Mouse (Mus musculus) midbrain, embryonic 15.5 days (tissue): ENCODE measurements around the gene Fgf23. TPM values are rescaled to one million over a fixed set of nuclear protein-coding genes. Genes with fewer than 3 reads are reported as not detected.

Source experiments
- ATAC-seq: fragments of 200-750 bp; cut with Nextera tagmentation; replicated peaks from 2 replicates; pipeline ENCODE4 v1.8.0; 2017; ENCODE audit warnings: moderate TSS enrichment
- H3K27ac ChIP-seq: fragments of 300-500 bp; sonication (generic); 2 replicates; pipeline ENCODE4 v1.5.1; 2015; ENCODE audit warnings: mild to moderate bottlenecking, inconsistent platforms
- H3K27me3 ChIP-seq: fragments of 300-500 bp; sonication (generic); replicated peaks from 2 replicates; pipeline ENCODE4 v1.6.1; 2015; ENCODE audit warnings: inconsistent platforms
- H3K36me3 ChIP-seq: fragments of 300-500 bp; sonication (generic); replicated peaks from 2 replicates; pipeline ENCODE4 v1.6.1; 2015; ENCODE audit warnings: inconsistent platforms
- H3K4me1 ChIP-seq: fragments of 300-500 bp; sonication (generic); 2 replicates; pipeline ENCODE4 v1.6.1; 2015; ENCODE audit warnings: inconsistent platforms
- H3K4me2 ChIP-seq: fragments of 300-500 bp; sonication (generic); 2 replicates; pipeline ENCODE4 v1.6.1; 2015; ENCODE audit warnings: inconsistent platforms, mild to moderate bottlenecking, moderate library complexity
- H3K4me3 ChIP-seq: fragments of 300-500 bp; sonication (generic); 2 replicates; pipeline ENCODE4 v1.5.1; 2015; ENCODE audit warnings: mild to moderate bottlenecking, inconsistent platforms
- H3K9ac ChIP-seq: fragments of 300-500 bp; sonication (generic); 2 replicates; pipeline ENCODE4 v1.6.1; 2015; ENCODE audit warnings: mild to moderate bottlenecking, inconsistent platforms
- H3K9me3 ChIP-seq: fragments of 300-500 bp; sonication (generic); 2 replicates; pipeline ENCODE4 v1.6.1; 2016; ENCODE audit warnings: inconsistent platforms
- WGBS: fragments of 180-500 bp; shearing (Covaris S2); methylation state at CpG from one replicate; pipeline ENCODE4 v1.1.7; 2015; ENCODE audit warnings: mixed read lengths; 5-methylcytosine and 5-hydroxymethylcytosine counted together
- polyA plus RNA-seq: library from polyadenylated mRNA; unstranded; fragments of >200 nt; fragmentation: Nextera tagmentation; extraction: Ambion mirVana; gene quantifications from 2 replicates; pipeline ENCODE4 v1.2.1, GENCODE M21; 2015

Fgf23 gene
- polyA plus RNA-seq, 1 experiment from 2014 or later = 0.27 TPM

DNA sequence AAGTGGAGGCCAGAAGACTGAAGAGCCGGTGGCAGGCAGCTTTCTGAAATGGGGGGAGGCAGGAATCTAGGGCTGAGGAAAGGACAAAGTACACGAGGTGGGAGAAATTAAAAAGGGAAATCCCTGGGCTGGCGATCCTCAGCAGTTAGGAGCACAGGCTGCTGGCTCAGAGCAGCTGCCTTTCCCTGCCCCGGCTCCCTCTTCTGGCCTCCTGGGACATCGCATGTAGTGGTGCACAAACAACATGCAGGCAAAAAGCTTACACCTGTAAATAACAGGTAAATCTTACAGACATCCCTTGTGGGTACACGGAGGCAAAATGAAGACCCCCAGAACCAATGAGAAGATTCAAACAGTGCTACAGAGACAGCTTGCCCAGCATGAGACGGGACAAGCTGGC is 21.9 kb downstream of the Fgf23 start:
- no peak overlapping the region for H3K4me3 ChIP-seq
- no peak overlapping the region for H3K27ac ChIP-seq
- H3K36me3 ChIP-seq = peaks cover 3% of the 10 kb centered on the region; the same call in 1 of the 2 replicates
- no peak for ATAC-seq
- H3K4me2 ChIP-seq = no peak overlapping the region
- H3K27me3 ChIP-seq = no peaks in the 10 kb centered on the region
- WGBS = 55% methylated on average over 7 of the region's 7 CpGs
- no peak overlapping the region for H3K9ac ChIP-seq
- H3K4me1 ChIP-seq = no peaks in the 10 kb centered on the region
- H3K9me3 ChIP-seq = no peaks in the 10 kb centered on the region

DNA sequence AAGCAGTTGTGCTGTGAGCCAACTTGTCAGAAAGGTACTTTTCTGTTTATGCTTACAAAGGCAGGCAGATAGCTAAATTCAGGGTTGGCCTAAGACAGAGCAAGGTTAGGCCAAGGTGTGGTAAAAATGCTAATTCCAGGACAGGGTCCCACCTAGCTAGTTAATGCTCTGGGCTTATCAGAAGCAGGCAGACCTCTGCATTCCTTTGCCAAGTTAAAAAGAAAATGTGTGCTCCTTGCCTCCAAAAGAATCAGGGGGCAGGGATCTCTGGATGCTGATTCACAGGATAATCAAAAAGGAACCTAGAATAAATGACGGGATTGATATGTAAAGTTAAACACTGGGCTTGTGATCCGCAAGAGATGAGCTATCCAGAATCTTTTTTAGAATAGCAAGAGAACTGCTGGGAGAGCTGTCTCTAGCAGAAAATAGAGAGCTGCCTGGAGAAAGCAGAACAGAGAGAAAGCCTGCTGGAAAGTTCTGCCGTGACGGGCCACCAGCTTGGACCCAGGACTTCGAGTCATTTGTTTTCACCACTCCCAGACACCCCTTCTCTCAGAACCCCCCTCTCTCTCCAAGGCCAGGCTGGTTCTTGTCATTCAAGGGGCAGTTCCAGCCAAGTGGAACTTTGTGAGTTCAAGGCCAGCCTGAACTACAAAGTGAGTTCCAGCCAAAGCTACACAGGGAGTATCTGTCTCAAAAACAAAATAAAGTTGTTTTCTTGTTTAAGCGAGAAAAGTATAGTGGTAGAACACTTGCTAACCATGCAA is 31.0 kb downstream of the Fgf23 start:
- Histone ChIP-seq H3K27me3 (no peaks in the 10 kb centered on the region), H3K4me2 (no peak overlapping the region), H3K36me3 (peaks cover 11% of the 10 kb centered on the region; the same call in 1 of the 2 replicates), H3K4me3 (no peak overlapping the region), H3K4me1 (peaks cover 13% of the 10 kb centered on the region), H3K9ac (no peak overlapping the region), H3K9me3 (no peaks in the 10 kb centered on the region), H3K27ac (no peak overlapping the region)
- WGBS = 95% methylated on average over 6 of the region's 6 CpGs
- no peak for ATAC-seq

DNA sequence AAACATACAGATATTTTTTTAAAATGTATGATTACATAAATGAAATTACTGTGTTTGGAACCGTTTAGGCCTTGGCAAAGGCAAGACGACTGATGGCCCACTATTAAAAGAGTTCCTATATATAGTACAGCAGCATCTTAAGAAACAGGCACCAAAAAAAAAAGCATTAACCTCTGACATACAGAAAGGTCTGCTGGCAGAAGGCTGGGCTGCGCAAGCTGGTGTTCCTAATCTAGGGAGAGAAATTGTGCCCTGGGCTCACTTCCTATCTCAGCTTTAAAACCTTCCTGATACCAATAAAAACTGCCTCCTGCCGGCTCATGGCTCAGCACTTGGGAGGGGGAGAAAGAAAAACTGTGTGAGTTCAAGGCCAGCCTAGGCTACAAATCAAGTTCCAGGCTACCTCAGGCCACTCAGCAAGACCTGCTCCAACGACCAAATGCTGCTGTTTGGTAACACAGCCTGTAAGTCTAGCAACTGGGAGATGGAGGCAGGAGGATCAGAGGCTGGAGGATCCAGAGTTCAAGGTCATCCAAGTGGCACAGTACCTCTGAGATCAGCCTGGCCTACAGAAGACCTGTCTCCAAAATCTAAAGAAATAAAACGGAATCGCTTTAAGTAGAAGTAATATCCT is 31.8 kb downstream of the Fgf23 start:
- no peak overlapping the region for H3K4me3 ChIP-seq
- H3K4me2 ChIP-seq = no peak overlapping the region
- H3K4me1 ChIP-seq = peaks cover 15% of the 10 kb centered on the region
- no peak overlapping the region for H3K9ac ChIP-seq
- H3K27me3 ChIP-seq = no peaks in the 10 kb centered on the region
- 92% methylated on average over 7 of the region's 7 CpGs for WGBS
- no peak for ATAC-seq
- no peak overlapping the region for H3K27ac ChIP-seq
- peaks cover 11% of the 10 kb centered on the region; the same call in 1 of the 2 replicates for H3K36me3 ChIP-seq
- H3K9me3 ChIP-seq = no peaks in the 10 kb centered on the region

DNA sequence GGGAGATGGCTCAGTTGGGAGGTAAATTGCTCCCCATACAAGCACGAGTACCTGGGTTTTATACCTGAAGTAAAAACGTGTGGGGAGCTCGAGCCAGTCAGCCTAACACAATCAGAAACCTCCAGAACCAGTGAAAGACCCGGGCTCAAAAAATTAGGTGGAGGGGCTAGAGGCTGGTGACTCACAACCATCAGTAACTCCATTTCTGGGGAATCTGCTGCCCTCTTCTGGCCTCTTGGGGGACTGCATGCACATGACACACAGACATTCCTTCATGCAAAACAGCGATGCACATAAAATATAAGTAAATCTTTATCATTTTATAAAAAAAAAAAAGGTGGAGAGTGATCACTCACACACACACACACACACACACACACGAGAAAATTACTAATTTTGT is 32.4 kb downstream of the Fgf23 start:
- peaks cover 19% of the 10 kb centered on the region for H3K4me1 ChIP-seq
- no peak for ATAC-seq
- 72% methylated on average over 6 of the region's 6 CpGs for WGBS
- no peak overlapping the region for H3K27ac ChIP-seq
- H3K9me3 ChIP-seq = no peaks in the 10 kb centered on the region
- peaks cover 11% of the 10 kb centered on the region; the same call in 1 of the 2 replicates for H3K36me3 ChIP-seq
- no peaks in the 10 kb centered on the region for H3K27me3 ChIP-seq
- no peak overlapping the region for H3K4me2 ChIP-seq
- no peak overlapping the region for H3K4me3 ChIP-seq
- no peak overlapping the region for H3K9ac ChIP-seq

DNA sequence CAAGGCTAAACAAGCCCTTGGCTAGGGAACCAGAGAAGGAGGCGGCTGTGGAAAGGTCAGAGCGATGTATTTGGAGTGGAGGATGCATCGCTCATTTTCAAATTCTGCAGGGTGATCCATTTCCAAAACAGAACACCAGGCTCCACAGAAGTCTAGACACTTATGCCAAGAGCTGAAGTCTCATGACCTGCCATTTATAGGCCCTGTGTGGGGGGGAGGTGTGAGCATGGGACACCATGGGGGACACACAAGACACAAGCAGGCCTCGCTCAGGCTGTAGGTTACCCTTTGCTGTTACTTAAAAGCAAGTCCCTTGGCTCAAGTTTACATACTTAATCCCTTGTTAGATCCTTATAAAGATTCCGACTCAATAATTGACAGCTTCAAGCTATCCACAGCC is 33.5 kb downstream of the Fgf23 start:
- ATAC-seq = no peak

DNA sequence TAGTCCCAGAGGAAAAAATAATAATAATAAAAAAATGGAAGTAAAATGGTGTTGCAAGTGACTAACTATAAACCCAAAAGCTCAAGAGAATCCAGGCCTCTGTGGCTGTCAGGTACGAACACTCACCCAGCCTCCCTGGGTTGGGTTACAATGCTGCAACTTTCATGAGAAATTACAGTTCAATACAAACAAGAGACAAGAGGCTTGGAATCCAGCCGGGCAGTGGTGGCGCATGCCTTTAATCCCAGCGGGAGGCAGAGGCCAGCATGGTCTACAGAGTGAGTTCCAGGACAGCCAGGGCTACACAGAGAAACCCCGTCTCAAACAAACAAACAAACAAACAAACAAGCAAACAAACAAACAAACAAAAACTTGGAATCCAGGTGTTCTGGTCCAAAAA is 34.0 kb downstream of the Fgf23 start:
- Histone ChIP-seq H3K9me3 (no peaks in the 10 kb centered on the region), H3K4me3 (no peak overlapping the region), H3K36me3 (no peaks in the 10 kb centered on the region), H3K27me3 (no peaks in the 10 kb centered on the region), H3K27ac (no peak overlapping the region), H3K4me1 (peaks cover 19% of the 10 kb centered on the region), H3K9ac (no peak overlapping the region), H3K4me2 (no peak overlapping the region)
- no peak for ATAC-seq
- 46% methylated on average over 5 of the region's 5 CpGs for WGBS

More for the DNA sequence above, 33.5 kb downstream of the Fgf23 start:
- H3K9me3 ChIP-seq = no peaks in the 10 kb centered on the region
- peaks cover 19% of the 10 kb centered on the region for H3K4me1 ChIP-seq
- no peaks in the 10 kb centered on the region for H3K27me3 ChIP-seq
- H3K4me2 ChIP-seq = no peak overlapping the region
- peaks cover 4% of the 10 kb centered on the region; the same call in 1 of the 2 replicates for H3K36me3 ChIP-seq
- WGBS = 80% methylated on average over 5 of the region's 5 CpGs
- H3K27ac ChIP-seq = no peak overlapping the region
- no peak overlapping the region for H3K9ac ChIP-seq
- H3K4me3 ChIP-seq = no peak overlapping the region

DNA sequence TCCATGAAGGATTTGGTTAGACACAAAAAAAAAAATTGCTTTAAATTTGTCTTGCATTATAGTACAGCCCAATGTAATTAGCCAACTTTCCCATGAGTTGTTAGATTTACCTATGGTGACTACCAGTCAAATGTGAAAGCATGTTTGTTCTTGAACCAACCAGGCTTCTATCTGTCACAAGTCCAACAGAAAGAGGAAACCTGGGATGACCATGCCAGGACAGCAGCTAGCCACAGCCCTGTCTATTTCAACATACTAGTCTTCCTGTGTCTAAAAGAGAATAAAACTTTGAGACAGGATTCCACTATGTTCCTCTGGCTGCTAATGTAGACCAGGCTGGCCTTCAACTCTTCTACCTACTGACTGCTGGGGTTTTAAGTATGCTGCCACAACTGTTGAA is 34.7 kb downstream of the Fgf23 start:
- Histone ChIP-seq H3K36me3 (no peaks in the 10 kb centered on the region), H3K27me3 (no peaks in the 10 kb centered on the region), H3K9me3 (no peaks in the 10 kb centered on the region), H3K4me2 (no peak overlapping the region), H3K9ac (no peak overlapping the region), H3K4me1 (peaks cover 19% of the 10 kb centered on the region), H3K4me3 (no peak overlapping the region), H3K27ac (no peak overlapping the region)
- no peak for ATAC-seq

DNA sequence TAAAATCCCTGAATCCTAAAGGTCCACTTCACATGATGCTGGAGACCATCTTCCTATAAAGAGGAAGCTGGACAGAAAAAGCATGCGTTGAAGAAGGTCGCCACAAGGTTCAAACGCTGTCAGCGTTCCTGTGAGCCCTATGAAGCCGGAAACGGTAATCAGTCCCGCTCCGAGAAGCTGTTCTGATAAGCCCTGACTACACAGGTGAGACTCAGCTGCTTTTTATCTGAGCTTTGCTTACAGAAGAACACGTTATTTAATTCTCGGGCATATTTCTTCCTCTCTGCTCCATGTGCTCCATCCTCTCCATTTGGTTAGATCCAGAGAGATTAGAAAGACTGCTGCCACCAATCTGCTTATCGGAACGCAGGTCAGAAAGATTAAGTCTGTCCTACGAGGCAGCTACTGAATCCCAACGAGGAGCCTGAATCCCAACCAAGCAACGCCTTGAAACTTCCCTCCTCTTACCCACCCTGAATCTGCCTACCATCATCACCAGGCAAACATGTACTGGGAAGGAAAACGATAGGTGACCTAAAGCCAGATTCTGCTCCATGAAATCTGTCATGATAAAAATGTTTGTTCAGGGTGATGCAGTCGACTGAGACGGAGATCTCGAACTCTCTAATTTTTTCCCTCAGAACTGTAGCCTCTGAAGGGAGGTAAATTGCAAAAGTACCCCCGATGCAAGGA is 35.8 kb downstream of the Fgf23 start:
- WGBS = 44% methylated on average over 20 of the region's 20 CpGs
- H3K27me3 ChIP-seq = no peaks in the 10 kb centered on the region
- peak overlapping the region; percentile 58 for H3K4me3 ChIP-seq
- no peaks in the 10 kb centered on the region for H3K9me3 ChIP-seq
- H3K9ac ChIP-seq = peak overlapping the region; percentile 47; the same call in 1 of the 2 replicates
- H3K27ac ChIP-seq = no peak overlapping the region
- no peak for ATAC-seq
- peak overlapping the region; percentile 72 for H3K4me2 ChIP-seq
- no peaks in the 10 kb centered on the region for H3K36me3 ChIP-seq
- peaks cover 19% of the 10 kb centered on the region for H3K4me1 ChIP-seq

DNA sequence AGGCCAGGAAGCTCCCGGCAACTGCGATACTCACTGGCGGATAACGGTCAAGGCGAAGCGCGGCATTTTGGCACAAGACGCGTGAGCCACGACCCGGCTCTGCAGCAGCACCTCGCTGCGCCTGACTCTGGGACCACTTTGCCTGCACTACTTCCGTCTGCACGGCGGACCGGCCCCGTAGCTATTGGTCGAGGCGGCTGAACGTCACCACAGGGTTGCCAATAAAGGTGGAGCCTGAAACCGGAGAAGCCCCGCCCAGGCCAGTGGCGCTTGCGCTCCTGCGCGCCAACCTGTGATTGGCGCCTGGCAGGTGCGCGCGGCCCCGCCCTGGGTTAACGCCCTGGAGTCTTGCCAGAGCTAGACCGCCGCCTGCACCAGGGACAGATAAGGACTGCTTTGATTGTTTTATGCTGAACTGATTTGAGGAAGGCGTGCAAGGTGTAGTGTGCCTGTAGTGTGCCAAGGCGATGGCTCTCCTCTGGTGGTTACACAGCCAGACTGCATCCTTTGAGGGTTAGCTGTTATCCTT is 36.8 kb downstream of the Fgf23 start, which contains the start of gene Tigar:
Tigar (minus strand) TSS at position 156 of the 529 bp plus-strand sequence.
- H3K27me3 ChIP-seq = no peaks in the 10 kb centered on the region
- WGBS = under 1% methylated on average over 37 of the region's 37 CpGs
- no peaks in the 10 kb centered on the region for H3K36me3 ChIP-seq
- peak within 1 kb of the TSS; percentile 58 for H3K4me3 ChIP-seq
- H3K9ac ChIP-seq = peak within 1 kb of the TSS; percentile 47
- H3K27ac ChIP-seq = peak within 1 kb of the TSS; percentile 53
- H3K4me2 ChIP-seq = peak within 1 kb of the TSS; percentile 72
- no peaks in the 10 kb centered on the region for H3K9me3 ChIP-seq
- ATAC-seq = peak; percentile 100
- peaks cover 19% of the 10 kb centered on the region for H3K4me1 ChIP-seq

DNA sequence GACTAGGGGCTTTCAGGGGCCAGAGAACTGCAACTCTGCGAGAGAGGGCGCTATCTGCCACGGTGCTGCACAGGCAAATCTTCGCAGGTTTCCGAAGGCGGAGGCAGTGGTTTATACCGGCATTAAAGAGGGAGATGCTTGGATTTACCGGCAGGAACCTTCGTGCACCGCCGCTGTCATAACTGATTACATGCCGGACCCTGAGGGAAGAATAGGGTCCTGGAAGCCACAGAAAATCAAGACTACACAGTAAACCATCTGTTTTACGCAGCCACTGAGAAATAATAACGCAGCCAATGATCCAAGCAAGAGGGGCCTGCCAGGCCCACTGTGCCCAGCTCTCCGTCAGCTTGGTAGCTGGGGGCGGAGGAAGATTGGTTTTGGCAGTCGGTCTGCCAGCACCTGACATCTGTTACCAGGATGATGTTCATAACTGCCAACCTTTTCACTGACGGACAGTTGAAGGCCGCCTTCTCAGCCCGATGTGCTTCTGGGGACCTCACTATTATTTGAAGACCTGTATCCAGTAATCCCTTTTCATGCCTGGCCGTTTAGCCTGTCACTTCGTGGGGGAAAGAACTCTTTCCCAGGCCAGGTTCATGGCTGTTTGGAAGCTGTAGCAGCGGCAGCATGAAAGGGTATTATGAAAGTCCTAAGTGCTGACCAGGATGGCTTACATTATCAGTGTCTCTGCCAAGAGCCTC is 42.2 kb downstream of the Fgf23 start:
- no peak overlapping the region for H3K4me3 ChIP-seq
- H3K36me3 ChIP-seq = no peaks in the 10 kb centered on the region
- H3K27me3 ChIP-seq = no peaks in the 10 kb centered on the region
- peak; percentile 70; the same call in 1 of the 2 replicates for ATAC-seq
- 39% methylated on average over 23 of the region's 23 CpGs for WGBS
- no peak overlapping the region for H3K9ac ChIP-seq
- H3K27ac ChIP-seq = peak overlapping the region; percentile 55; the same call in 1 of the 2 replicates
- H3K9me3 ChIP-seq = no peaks in the 10 kb centered on the region
- 0 out of 2 replicates have a peak, but pooled peaks cover 8% of the 10 kb centered on the region for H3K4me1 ChIP-seq
- H3K4me2 ChIP-seq = no peak overlapping the region

DNA sequence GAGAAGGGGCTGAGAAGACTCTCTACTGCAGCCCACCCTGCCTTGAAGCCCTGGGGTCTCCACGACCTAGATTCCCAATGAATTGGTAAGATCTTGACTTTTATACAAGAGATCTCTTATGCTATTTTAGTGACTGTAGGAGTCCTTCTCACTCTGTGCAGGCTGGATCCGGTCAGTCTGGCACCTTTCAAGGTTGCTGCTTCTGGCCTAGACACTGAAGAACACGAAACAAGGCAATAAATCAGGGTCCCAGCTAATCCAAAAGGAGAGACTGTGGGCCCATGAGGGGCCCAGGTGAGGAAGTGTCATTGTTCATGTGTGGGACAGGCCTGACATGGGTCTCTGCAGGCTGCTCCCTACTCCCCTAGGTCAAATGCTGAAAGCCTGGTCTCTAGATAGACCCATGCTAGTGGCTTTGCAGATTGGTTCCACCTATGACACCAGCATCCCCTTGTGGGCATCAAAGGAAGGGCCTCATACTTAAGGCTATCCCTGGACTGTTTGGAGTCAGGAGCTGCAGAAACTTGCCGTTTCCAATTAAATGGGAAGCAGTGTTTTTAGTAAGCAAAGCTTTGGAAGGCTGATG is 49.6 kb downstream of the Fgf23 start:
- 80% methylated on average over 4 of the region's 4 CpGs for WGBS
- no peak for ATAC-seq
- no peak overlapping the region for H3K4me3 ChIP-seq
- no peak overlapping the region for H3K27ac ChIP-seq
- H3K9ac ChIP-seq = no peak overlapping the region
- H3K36me3 ChIP-seq = no peaks in the 10 kb centered on the region
- H3K4me2 ChIP-seq = no peak overlapping the region
- no peaks in the 10 kb centered on the region for H3K9me3 ChIP-seq
- no peaks in the 10 kb centered on the region for H3K27me3 ChIP-seq
- no peaks in the 10 kb centered on the region for H3K4me1 ChIP-seq
